Mouse (Mus musculus) neural tube, embryonic 11.5 days (tissue): ENCODE data around the gene Islr2. TPM values are rescaled to one million over a fixed set of nuclear protein-coding genes. Genes with fewer than 3 reads are reported as not detected.

Experiments
- ATAC-seq: fragments of 200-750 bp; cut with Nextera tagmentation; 2 replicates; pipeline ENCODE4 v1.8.0; 2017; ENCODE audit warnings: moderate number of reproducible peaks, mild to moderate bottlenecking, moderate TSS enrichment, moderate library complexity; ENCODE audit not compliant: insufficient read depth, low FRiP score, low TSS enrichment
- DNase-seq: peaks from one replicate; pipeline ENCODE4 v3.0.0-alpha.2; 2015; ENCODE audit warnings: low spot score
- H3K27ac ChIP-seq: fragments of 300-500 bp; sonication (generic); 2 replicates; pipeline ENCODE4 v1.5.1; 2014; ENCODE audit warnings: low read depth, mild to moderate bottlenecking, low read length
- H3K27me3 ChIP-seq: fragments of 300-500 bp; sonication (generic); 2 replicates; pipeline ENCODE4 v1.6.1; 2014; ENCODE audit warnings: mild to moderate bottlenecking, low read length, mixed read lengths; ENCODE audit not compliant: control insufficient read depth, insufficient read depth
- H3K36me3 ChIP-seq: fragments of 300-500 bp; sonication (generic); 2 replicates; pipeline ENCODE4 v1.6.1; 2014; ENCODE audit warnings: mild to moderate bottlenecking, low read length, moderate library complexity, mixed read lengths; ENCODE audit not compliant: control insufficient read depth, insufficient read depth
- H3K4me1 ChIP-seq: fragments of 300-500 bp; sonication (generic); 2 replicates; pipeline ENCODE4 v1.6.1; 2014; ENCODE audit warnings: low read length, mixed read lengths; ENCODE audit not compliant: control insufficient read depth, insufficient read depth
- H3K4me2 ChIP-seq: fragments of 300-500 bp; sonication (generic); 2 replicates; pipeline ENCODE4 v1.6.1; 2014; ENCODE audit warnings: low read depth, mild to moderate bottlenecking, moderate library complexity
- H3K4me3 ChIP-seq: fragments of 300-500 bp; sonication (generic); 2 replicates; pipeline ENCODE4 v1.5.1; 2014; ENCODE audit warnings: low read depth, low read length
- H3K9ac ChIP-seq: fragments of 300-500 bp; sonication (generic); 2 replicates; pipeline ENCODE4 v1.6.1; 2014; ENCODE audit warnings: mild to moderate bottlenecking, low read length
- H3K9me3 ChIP-seq: fragments of 300-500 bp; sonication (generic); 2 replicates; pipeline ENCODE4 v1.6.1; 2016; ENCODE audit warnings: low read length; ENCODE audit not compliant: control insufficient read depth
- WGBS: fragments of 180-500 bp; shearing (Covaris S2); extraction: QIAGEN DNeasy Blood & Tissue Kit; methylation state at CpG from one replicate; pipeline ENCODE4 v1.1.7; 2014; 5-methylcytosine and 5-hydroxymethylcytosine counted together
- polyA plus RNA-seq: library from polyadenylated mRNA; unstranded; fragments of >200 nt; fragmentation: Nextera tagmentation; extraction: Ambion mirVana; gene quantifications from 2 replicates; pipeline ENCODE4 v1.2.1, GENCODE M21; 2014

The Islr2 gene
- polyA plus RNA-seq, 1 experiment from 2014 or later = 9.3 TPM

GRCm38 (mm10) chr9:58213377-58213776, 9.3 kb upstream of the Islr2 start:
- no peaks in the 10 kb centered on the region for H3K27me3 ChIP-seq
- no peak overlapping the region for H3K9ac ChIP-seq
- peaks cover 14% of the 10 kb centered on the region for H3K4me1 ChIP-seq
- no peaks in the 10 kb centered on the region for H3K9me3 ChIP-seq
- no peak overlapping the region for H3K4me3 ChIP-seq
- WGBS = 73% methylated on average over 5 of the region's 5 CpGs
- DNase-seq (no peak), ATAC-seq (no peak)
- H3K4me2 ChIP-seq = no peak overlapping the region
- H3K27ac ChIP-seq = no peak overlapping the region
- no peaks in the 10 kb centered on the region for H3K36me3 ChIP-seq

- no peaks in the 10 kb centered on the region for H3K27me3 ChIP-seq
- H3K4me2 ChIP-seq = no peak overlapping the region
- H3K9me3 ChIP-seq = no peaks in the 10 kb centered on the region
- DNase-seq = no peak
- H3K27ac ChIP-seq = no peak overlapping the region
- H3K4me3 ChIP-seq = no peak overlapping the region
- no peak for ATAC-seq
- no peaks in the 10 kb centered on the region for H3K36me3 ChIP-seq
- no peak overlapping the region for H3K9ac ChIP-seq
- WGBS = 56% methylated on average over 2 of the region's 2 CpGs
- peaks cover 14% of the 10 kb centered on the region for H3K4me1 ChIP-seq
Observed at GRCm38 (mm10) chr9:58210304-58210627, 6.1 kb upstream of the Islr2 start.

DNA sequence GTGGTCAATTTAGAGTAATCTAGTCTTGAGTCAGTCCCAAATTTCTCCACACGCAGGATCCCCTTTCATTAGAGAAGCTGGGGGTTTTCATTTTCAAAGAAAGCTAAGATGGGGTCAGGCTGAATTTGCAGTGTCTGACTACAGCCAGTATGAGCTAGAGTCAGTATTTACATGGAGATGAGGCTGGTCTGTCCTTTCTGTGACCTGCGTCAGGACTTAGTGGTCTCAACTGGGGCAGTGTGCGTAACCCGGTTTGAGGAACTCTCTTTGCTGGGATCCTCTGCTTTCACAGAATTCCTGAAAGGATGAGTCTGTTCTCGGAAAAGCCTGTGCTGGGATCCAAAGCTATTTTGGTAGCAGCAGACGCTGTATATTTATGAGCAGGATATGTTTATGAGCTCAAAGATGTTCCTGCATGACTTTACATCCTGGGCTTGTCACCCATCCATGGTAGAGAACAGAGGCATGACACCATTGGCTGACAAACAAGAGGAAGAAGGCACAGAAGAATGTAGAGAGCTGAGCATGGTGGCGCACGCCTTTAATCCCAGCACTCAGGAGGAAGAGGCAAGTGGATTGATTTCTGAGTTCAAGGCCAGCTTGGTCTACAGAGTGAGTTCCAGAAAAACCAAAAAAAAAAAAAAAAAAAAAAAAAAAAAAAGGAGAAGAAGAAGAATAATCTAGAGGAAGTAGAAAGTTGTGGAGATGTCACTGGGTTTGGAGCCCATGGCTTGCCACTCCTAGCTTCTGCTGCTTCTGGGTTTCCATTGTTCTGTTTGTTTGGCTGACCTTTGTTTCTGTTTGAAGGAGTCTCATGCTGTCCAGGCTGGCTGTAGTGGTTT, 5.6 kb upstream of the Islr2 start:
- WGBS = 71% methylated on average over 8 of the region's 8 CpGs
- no peaks in the 10 kb centered on the region for H3K9me3 ChIP-seq
- peaks cover 9% of the 10 kb centered on the region for H3K4me1 ChIP-seq
- no peaks in the 10 kb centered on the region for H3K36me3 ChIP-seq
- no peak overlapping the region for H3K27ac ChIP-seq
- H3K27me3 ChIP-seq = no peaks in the 10 kb centered on the region
- no peak overlapping the region for H3K4me3 ChIP-seq
- H3K4me2 ChIP-seq = no peak overlapping the region
- ATAC-seq = no peak
- DNase-seq = no peak
- H3K9ac ChIP-seq = no peak overlapping the region

GRCm38 (mm10) chr9:58206013-58206412, 1.9 kb upstream of the Islr2 start:
- H3K27me3 ChIP-seq = peaks cover 30% of the 10 kb centered on the region
- H3K4me3 ChIP-seq = no peak overlapping the region
- no peaks in the 10 kb centered on the region for H3K36me3 ChIP-seq
- no peaks in the 10 kb centered on the region for H3K9me3 ChIP-seq
- no peak for ATAC-seq
- no peak overlapping the region for H3K4me2 ChIP-seq
- 89% methylated on average over 7 of the region's 7 CpGs for WGBS
- H3K9ac ChIP-seq = no peak overlapping the region
- peaks cover 12% of the 10 kb centered on the region for H3K4me1 ChIP-seq
- no peak overlapping the region for H3K27ac ChIP-seq
- no peak for DNase-seq

- WGBS = 5% methylated on average over 18 of the region's 18 CpGs
- peak overlapping the region; percentile 27 for H3K4me3 ChIP-seq
- peaks cover 45% of the 10 kb centered on the region for H3K27me3 ChIP-seq
- H3K36me3 ChIP-seq = no peaks in the 10 kb centered on the region
- no peak overlapping the region for H3K9ac ChIP-seq
- no peaks in the 10 kb centered on the region for H3K9me3 ChIP-seq
- H3K4me2 ChIP-seq = peak overlapping the region; percentile 24
- no peak overlapping the region for H3K27ac ChIP-seq
- ATAC-seq (peak; percentile 71), DNase-seq (peak; percentile 90)
- peaks cover 12% of the 10 kb centered on the region for H3K4me1 ChIP-seq
Observed at GRCm38 (mm10) chr9:58204448-58205000, 405 bp upstream of the Islr2 start.

DNA sequence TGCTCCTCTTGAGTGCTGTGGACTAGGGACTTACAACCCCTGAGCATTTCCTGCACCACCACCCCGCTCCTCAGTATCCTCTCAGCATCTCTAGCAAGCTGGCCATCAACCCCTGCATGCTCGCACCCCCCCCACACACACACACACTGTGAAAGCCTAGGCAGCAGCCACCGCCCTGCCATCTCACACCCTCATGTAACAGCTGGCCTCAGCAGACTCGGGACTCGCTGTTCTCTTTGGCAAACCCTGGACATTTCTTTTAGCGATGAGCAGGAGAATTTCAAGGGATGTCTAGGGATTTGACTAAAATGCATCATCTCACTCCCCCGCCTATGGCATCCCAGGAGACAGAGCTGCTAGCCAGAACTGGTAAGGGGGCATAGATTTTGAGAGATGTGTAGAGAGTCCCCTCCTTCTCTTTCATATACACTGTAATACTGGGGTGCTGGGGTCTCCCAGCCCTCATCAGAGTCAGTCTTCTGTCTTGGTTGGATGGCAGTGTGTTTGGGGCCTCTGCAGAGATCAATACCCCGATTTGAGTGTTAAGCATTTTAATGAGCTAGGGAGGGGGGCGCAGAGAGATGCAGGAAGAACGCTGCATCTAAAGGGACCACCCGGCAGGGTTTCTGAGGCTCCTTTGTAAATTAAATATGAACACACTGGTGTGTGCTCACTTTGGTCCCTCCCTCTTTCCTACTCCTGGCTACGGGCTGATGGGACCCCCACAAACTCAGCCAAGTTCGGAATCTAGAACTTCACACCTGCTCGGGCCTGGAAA, 1.3 kb downstream of the Islr2 start:
- ATAC-seq = no peak
- WGBS = 3% methylated on average over 14 of the region's 14 CpGs

DNA sequence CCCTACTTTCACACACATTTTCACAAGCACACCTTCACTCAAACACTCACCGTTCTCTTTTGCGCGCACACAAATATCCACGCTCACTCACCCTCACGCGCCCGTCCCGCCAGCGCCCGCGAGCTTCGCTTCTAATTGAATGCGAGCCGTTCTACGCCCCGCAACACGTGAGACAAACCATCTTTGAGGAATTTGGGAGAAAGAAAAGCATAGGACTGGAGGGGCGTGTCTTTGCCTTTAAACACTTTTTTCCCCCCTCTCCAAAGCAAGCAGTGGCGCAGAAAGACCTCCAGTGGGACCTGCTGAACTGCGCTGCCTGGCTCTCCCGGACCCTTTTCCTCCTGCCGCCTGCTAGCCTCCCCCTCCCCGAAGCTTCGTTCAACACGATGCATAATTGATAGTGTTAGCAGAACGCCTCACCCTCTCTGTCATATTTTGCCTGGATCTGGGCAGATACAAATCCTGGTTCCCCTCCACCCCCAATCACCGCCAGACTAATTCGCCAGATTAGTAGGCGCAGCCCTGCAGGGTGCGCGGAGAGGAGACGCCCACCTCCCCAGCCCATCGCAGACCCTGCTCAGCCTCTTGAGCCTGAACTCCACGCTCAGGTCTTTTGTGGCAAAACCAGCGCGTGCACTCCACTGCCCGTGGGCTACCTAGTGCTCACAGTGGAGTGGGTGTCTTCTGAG, 2.1 kb downstream of the Islr2 start:
- WGBS = under 1% methylated on average over 37 of the region's 37 CpGs
- no peaks in the 10 kb centered on the region for H3K36me3 ChIP-seq
- H3K4me1 ChIP-seq = peaks cover 29% of the 10 kb centered on the region
- peak overlapping the region; percentile 44 for H3K4me2 ChIP-seq
- peaks cover 70% of the 10 kb centered on the region for H3K27me3 ChIP-seq
- no peaks in the 10 kb centered on the region for H3K9me3 ChIP-seq
- peak overlapping the region; percentile 51 for H3K27ac ChIP-seq
- ATAC-seq (no peak), DNase-seq (peak; percentile 28)
- peak overlapping the region; percentile 44 for H3K9ac ChIP-seq
- H3K4me3 ChIP-seq = peak overlapping the region; percentile 27

More for the DNA sequence above, 1.3 kb downstream of the Islr2 start:
- no peaks in the 10 kb centered on the region for H3K9me3 ChIP-seq
- H3K36me3 ChIP-seq = no peaks in the 10 kb centered on the region
- peak overlapping the region; percentile 27 for H3K4me3 ChIP-seq
- H3K27me3 ChIP-seq = peaks cover 62% of the 10 kb centered on the region
- peak overlapping the region; percentile 51 for H3K27ac ChIP-seq
- peaks cover 28% of the 10 kb centered on the region for H3K4me1 ChIP-seq
- peak; percentile 36 for DNase-seq
- H3K4me2 ChIP-seq = peak overlapping the region; percentile 44
- H3K9ac ChIP-seq = peak overlapping the region; percentile 44

DNA sequence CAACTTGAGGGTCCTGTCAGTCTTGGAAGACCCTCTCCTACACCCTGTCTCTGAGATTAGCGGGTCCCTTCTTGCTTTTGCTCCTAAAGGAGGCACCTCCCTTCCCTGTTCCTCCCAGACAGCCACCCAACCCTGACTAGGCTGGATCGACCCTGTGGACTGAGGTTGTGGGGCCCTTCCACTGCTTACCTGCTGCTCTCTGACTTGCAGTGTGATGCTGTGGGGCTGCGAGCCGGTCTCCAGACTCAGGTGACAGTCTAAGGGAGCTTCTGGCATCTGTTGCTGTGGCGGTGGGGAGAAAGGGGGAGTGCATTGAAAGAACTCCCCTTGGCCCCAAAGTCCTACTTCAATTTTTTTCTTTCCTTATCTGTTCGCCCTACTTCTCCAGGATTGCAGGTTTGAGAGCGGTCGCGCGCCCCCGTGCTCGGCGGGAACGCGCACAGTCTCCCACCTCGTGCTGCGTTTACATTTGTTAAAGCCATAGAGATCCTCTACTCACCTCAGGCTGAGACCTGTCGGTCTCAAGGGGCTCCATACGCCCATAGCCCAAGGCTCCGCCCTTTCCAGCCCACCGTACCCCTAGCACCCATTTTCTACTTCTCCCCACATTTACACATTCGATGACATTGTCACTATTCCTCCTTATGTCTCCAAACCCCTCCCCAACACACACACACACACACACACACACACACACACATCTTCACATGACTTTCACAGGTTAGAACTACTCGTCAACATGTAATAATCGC, 2.9 kb downstream of the Islr2 start:
- no peak for ATAC-seq
- Histone ChIP-seq H3K36me3 (no peaks in the 10 kb centered on the region), H3K9ac (peak overlapping the region; percentile 41), H3K4me1 (peaks cover 32% of the 10 kb centered on the region), H3K4me3 (peak overlapping the region; percentile 27), H3K27me3 (peaks cover 78% of the 10 kb centered on the region), H3K27ac (no peak overlapping the region), H3K4me2 (peak overlapping the region; percentile 44), H3K9me3 (no peaks in the 10 kb centered on the region)
- WGBS = 1% methylated on average over 24 of the region's 24 CpGs
- DNase-seq = no peak
